In genomic region chrX:129974816-129975215, GRCm38 (mm10) we compare ENCODE assay signal across 10 mouse cellular contexts.
DNase-seq lines count a peak whose midpoint lies in the region; ATAC-seq lines count a peak whose summit lies in the region.
"Had no signal": no experiment of that assay in that cellular context is flagged by ENCODE, and none has a peak within 500 bp of the region (broad histone marks: within the 10 kb centered on the region; RNA-seq: fewer than 3 reads in every experiment).

No protein-coding gene starts in this region.

- no peak overlapping the region for H3K9ac ChIP-seq in embryonic facial prominence, embryonic 14.5 days (ENCODE audit: low read depth, low read length)
- H3K9ac ChIP-seq in neural tube, embryonic 15.5 days (replicated peaks): no peak overlapping the region
- H3K9ac ChIP-seq in heart, embryonic 11.5 days (ENCODE audit: low read depth, low read length): no peak overlapping the region
- H3K9ac ChIP-seq: liver, embryonic 14.5 days had no signal

- ATAC-seq in cerebellum, adult (ENCODE audit: insufficient number of reproducible peaks, low FRiP score, low TSS enrichment): peak; percentile 79
- no peak for ATAC-seq in embryonic facial prominence, embryonic 14.5 days (ENCODE audit: low read depth)
- ATAC-seq in neural tube, embryonic 15.5 days (ENCODE audit: low FRiP score): no peak
- ATAC-seq in heart, embryonic 11.5 days (replicated peaks; ENCODE audit: insufficient number of reproducible peaks, low FRiP score, low TSS enrichment): no peak

- 53% methylated on average over 4 of the region's 4 CpGs for WGBS in embryonic facial prominence, embryonic 14.5 days
- 51% methylated on average over 4 of the region's 4 CpGs for WGBS in neural tube, embryonic 15.5 days
- WGBS in heart, embryonic 11.5 days (ENCODE audit: insufficient replicate concordance): 57% methylated on average over 4 of the region's 4 CpGs

- no peak overlapping the region for H3K4me2 ChIP-seq in embryonic facial prominence, embryonic 14.5 days (ENCODE audit: low read depth, low read length)
- H3K4me2 ChIP-seq in neural tube, embryonic 15.5 days: no peak overlapping the region
- no peak overlapping the region for H3K4me2 ChIP-seq in heart, embryonic 11.5 days

- no peak for DNase-seq in cerebellum, postnatal 4 days (ENCODE audit: low spot score in 2 of 2)
- peak; percentile 0 for DNase-seq in kidney, adult 9 months
- no peak for DNase-seq in kidney, adult 11 months
- peak; percentile 20 for DNase-seq in Muller cell, postnatal 12 days (ENCODE audit: inconsistent ontology term)
- peak; percentile 3 for DNase-seq in embryonic facial prominence, embryonic 14.5 days (ENCODE audit: low spot score)
- DNase-seq: right cerebral cortex, adult 18-20 months had no signal

- no peaks in the 10 kb centered on the region for H3K9me3 ChIP-seq in embryonic facial prominence, embryonic 14.5 days (ENCODE audit: control insufficient read depth, low read length)
- no peaks in the 10 kb centered on the region for H3K9me3 ChIP-seq in neural tube, embryonic 15.5 days (replicated peaks)
- no peaks in the 10 kb centered on the region for H3K9me3 ChIP-seq in heart, embryonic 11.5 days (replicated peaks; ENCODE audit: control insufficient read depth, low read length)

- H3K27me3 ChIP-seq in embryonic facial prominence, embryonic 14.5 days (replicated peaks; ENCODE audit: control insufficient read depth, insufficient read depth, low read length): no peaks in the 10 kb centered on the region
- no peaks in the 10 kb centered on the region for H3K27me3 ChIP-seq in neural tube, embryonic 15.5 days (replicated peaks)
- H3K27me3 ChIP-seq in heart, embryonic 11.5 days (ENCODE audit: control insufficient read depth, insufficient read depth, low read length): no peaks in the 10 kb centered on the region

- no peaks in the 10 kb centered on the region for H3K36me3 ChIP-seq in embryonic facial prominence, embryonic 14.5 days (ENCODE audit: control insufficient read depth, insufficient read depth, low read length)
- no peaks in the 10 kb centered on the region for H3K36me3 ChIP-seq in neural tube, embryonic 15.5 days
- H3K36me3 ChIP-seq in heart, embryonic 11.5 days (ENCODE audit: control insufficient read depth, insufficient read depth, low read length): no peaks in the 10 kb centered on the region

- H3K4me3 ChIP-seq in embryonic facial prominence, embryonic 14.5 days (ENCODE audit: low read depth, low read length): no peak overlapping the region
- H3K4me3 ChIP-seq in neural tube, embryonic 15.5 days (replicated peaks): no peak overlapping the region
- no peak overlapping the region for H3K4me3 ChIP-seq in heart, embryonic 11.5 days (ENCODE audit: low read depth, low read length)

- no peaks in the 10 kb centered on the region for H3K4me1 ChIP-seq in embryonic facial prominence, embryonic 14.5 days (ENCODE audit: control insufficient read depth, insufficient read depth, low read length)
- H3K4me1 ChIP-seq in neural tube, embryonic 15.5 days: no peaks in the 10 kb centered on the region
- H3K4me1 ChIP-seq in heart, embryonic 11.5 days (ENCODE audit: control insufficient read depth, insufficient read depth, low read length): no peaks in the 10 kb centered on the region

- H3K27ac ChIP-seq in embryonic facial prominence, embryonic 14.5 days (replicated peaks; ENCODE audit: low read depth, low read length): no peak overlapping the region
- no peak overlapping the region for H3K27ac ChIP-seq in neural tube, embryonic 15.5 days (replicated peaks)
- H3K27ac ChIP-seq in heart, embryonic 11.5 days (ENCODE audit: low read depth, low read length): no peak overlapping the region
- H3K27ac ChIP-seq: liver, embryonic 14.5 days had no signal

Comparison
In these comparisons a context has a peak if more than half of its experiments do, and no peak if none do; other contexts are left out.
1. DNase-seq: peak in kidney, adult 9 months (single experiment), Muller cell, postnatal 12 days (single experiment) and embryonic facial prominence, embryonic 14.5 days (single experiment); none in cerebellum, postnatal 4 days (0 of 2) and kidney, adult 11 months (single experiment).